Mouse (Mus musculus) gastrocnemius, postnatal 10 days (tissue): Measurements from ENCODE around the gene Dbp. TPM values are rescaled to one million over a fixed set of nuclear protein-coding genes. Genes with fewer than 3 reads are reported as not detected.

ENCODE experiments used
- DNase-seq: peaks from one replicate; pipeline ENCODE4 v3.0.0; 2021; ENCODE audit warnings: mixed read lengths
- total RNA-seq, 2 experiments: library from RNA; stranded (reverse); gene quantifications; 2 replicates each; pipeline ENCODE4 v1.2.3; 2021

The Dbp gene
- total RNA-seq, 2 experiments from 2014 or later: 35.9 to 37.9 TPM

GRCm38 (mm10) chr7:45725151-45725550, 20.3 kb downstream of the Dbp start:
- DNase-seq: no peak

GRCm38 (mm10) chr7:45725713-45726112, 20.8 kb downstream of the Dbp start, which contains the start of gene Spaca4:
TSS of gene Spaca4 (minus strand) at chr7:45725813.
- no peak for DNase-seq

- DNase-seq: no peak
Observed at GRCm38 (mm10) chr7:45726419-45726818, 21.5 kb downstream of the Dbp start.

GRCm38 (mm10) chr7:45727625-45728024, 22.7 kb downstream of the Dbp start:
- DNase-seq: no peak

GRCm38 (mm10) chr7:45730727-45731431, 26.0 kb downstream of the Dbp start:
- DNase-seq: peak; percentile 42

GRCm38 (mm10) chr7:45733477-45733876, 28.6 kb downstream of the Dbp start:
- no peak for DNase-seq

- peak; percentile 79 for DNase-seq
Observed at GRCm38 (mm10) chr7:45739162-45739763, 34.4 kb downstream of the Dbp start.

GRCm38 (mm10) chr7:45739820-45740219, 34.9 kb downstream of the Dbp start:
- no peak for DNase-seq

GRCm38 (mm10) chr7:45741308-45741707, 36.4 kb downstream of the Dbp start:
- no peak for DNase-seq

- DNase-seq: no peak
Observed at GRCm38 (mm10) chr7:45741777-45742176, 36.9 kb downstream of the Dbp start.

- DNase-seq: no peak
Observed at GRCm38 (mm10) chr7:45742338-45742737, 37.5 kb downstream of the Dbp start.

- DNase-seq: peak; percentile 79
Observed at GRCm38 (mm10) chr7:45744387-45744786, 39.5 kb downstream of the Dbp start.

- DNase-seq: no peak
Observed at GRCm38 (mm10) chr7:45746518-45746917, 41.6 kb downstream of the Dbp start.

- DNase-seq: no peak
Observed at GRCm38 (mm10) chr7:45747450-45747849, 42.6 kb downstream of the Dbp start.

GRCm38 (mm10) chr7:45748110-45748509, 43.2 kb downstream of the Dbp start:
- no peak for DNase-seq

GRCm38 (mm10) chr7:45749401-45749800, 44.5 kb downstream of the Dbp start:
- no peak for DNase-seq

GRCm38 (mm10) chr7:45750162-45750561, 45.3 kb downstream of the Dbp start:
- DNase-seq: no peak

GRCm38 (mm10) chr7:45755703-45756102, 50.8 kb downstream of the Dbp start:
- no peak for DNase-seq

GRCm38 (mm10) chr7:45759400-45759799, 54.5 kb downstream of the Dbp start:
- no peak for DNase-seq

Other genes with a start within 250 kb of the Dbp start
- 100 to 1,000 TPM; 173 to 194 TPM for gene Ftl1, start 245.2 kb upstream of the Dbp start, total RNA-seq
- gene Bax, start 238.2 kb upstream of the Dbp start, total RNA-seq: 10 to 100 TPM; 29.4 to 29.6 TPM
- not detected for gene Tulp2, start 223.2 kb upstream of the Dbp start, total RNA-seq
- 1 to 10 TPM; 3.8 to 6.4 TPM for gene Gm45808, start 218.3 kb upstream of the Dbp start, total RNA-seq
- 1 to 10 TPM; 8.8 to 9.5 TPM for gene Dhdh, start 216.3 kb upstream of the Dbp start, total RNA-seq
- gene Nucb1, start 194.7 kb upstream of the Dbp start, total RNA-seq: 100 to 1,000 TPM; 121 to 137 TPM
- gene Ppp1r15a, start 178.8 kb upstream of the Dbp start, total RNA-seq: 10 to 100 TPM; 16.3 to 16.9 TPM
- gene Plekha4, start 178.8 kb upstream of the Dbp start, total RNA-seq: 10 to 100 TPM; 14.8 to 16.3 TPM
- under 1 TPM in 1 of 2 experiments, not detected in 1; 0.19 TPM for gene Hsd17b14, start 150.2 kb upstream of the Dbp start, total RNA-seq
- gene Bcat2, start 134.9 kb upstream of the Dbp start, total RNA-seq: 10 to 100 TPM; 24.0 to 25.2 TPM
- not detected for gene Fgf21, start 89.6 kb upstream of the Dbp start, total RNA-seq
- gene Fut1, start 87.8 kb upstream of the Dbp start, total RNA-seq: not detected
- gene Izumo1, start 83.3 kb upstream of the Dbp start, total RNA-seq: under 1 TPM in 1 of 2 experiments, not detected in 1; 0.38 TPM
- 10 to 100 TPM; 17.2 to 19.7 TPM for gene Rasip1, start 77.6 kb upstream of the Dbp start, total RNA-seq
- 100 to 1,000 TPM; 105 to 131 TPM for gene Mamstr, start 65.1 kb upstream of the Dbp start, total RNA-seq
- under 1 TPM in 1 of 2 experiments, not detected in 1; 0.11 TPM for gene Fut2, start 38.7 kb upstream of the Dbp start, total RNA-seq
- under 1 TPM; 0.75 to 0.77 TPM for gene Ntn5, start 21.1 kb upstream of the Dbp start, total RNA-seq
- gene Sec1, start 10.7 kb upstream of the Dbp start, total RNA-seq: under 1 TPM in 1 of 2 experiments, not detected in 1; 0.21 TPM
- 1 to 10 TPM; 3.4 to 3.9 TPM for gene Car11, start 5.2 kb upstream of the Dbp start, total RNA-seq
- 100 to 1,000 TPM; 793 to 822 TPM for gene Rpl18, start 10.4 kb downstream of the Dbp start, total RNA-seq
- 10 to 100 TPM; 11.8 to 13.8 TPM for gene Sphk2, start 12.9 kb downstream of the Dbp start, total RNA-seq
- gene Fam83e, start 16.1 kb downstream of the Dbp start, total RNA-seq: under 1 TPM; 0.12 to 0.45 TPM
- gene Spaca4, start 20.7 kb downstream of the Dbp start, total RNA-seq: not detected
- gene Lmtk3, start 78.7 kb downstream of the Dbp start, total RNA-seq: under 1 TPM; 0.52 to 0.80 TPM
- gene Sult2b1, start 79.6 kb downstream of the Dbp start, total RNA-seq: not detected
- gene Cyth2, start 109.5 kb downstream of the Dbp start, total RNA-seq: 10 to 100 TPM; 45.3 to 45.4 TPM
- gene Kcnj14, start 119.7 kb downstream of the Dbp start, total RNA-seq: under 1 TPM; 0.36 to 0.45 TPM
- gene Grwd1, start 125.9 kb downstream of the Dbp start, total RNA-seq: 10 to 100 TPM; 14.8 to 15.4 TPM
- gene Kdelr1, start 167.7 kb downstream of the Dbp start, total RNA-seq: 10 to 100 TPM; 73.5 to 74.7 TPM
- gene Grin2d, start 173.3 kb downstream of the Dbp start, total RNA-seq: 1 to 10 TPM in 1 of 2 experiments, under 1 TPM in 1; 0.80 to 1.2 TPM
- under 1 TPM in 1 of 2 experiments, not detected in 1; 0.35 TPM for gene Syngr4, start 191.6 kb downstream of the Dbp start, total RNA-seq
- 10 to 100 TPM; 42.3 to 47.7 TPM for gene Tmem143, start 191.9 kb downstream of the Dbp start, total RNA-seq
- gene Emp3, start 216.3 kb downstream of the Dbp start, total RNA-seq: 10 to 100 TPM; 34.8 to 55.7 TPM
- 1 to 10 TPM; 1.1 to 1.6 TPM for gene Ccdc114, start 219.0 kb downstream of the Dbp start, total RNA-seq